Mouse (Mus musculus): ENCODE measurements around the gene Rbpj. TPM values are rescaled to one million over a fixed set of nuclear protein-coding genes. Genes with fewer than 3 reads are reported as not detected.

Gene Rbpj
- polyA plus RNA-seq, 1 experiment from 2014 or later, result 49.8 TPM

GRCm38 (mm10) chr5:53551394-53551793, 85.4 kb downstream of the Rbpj start:
- Histone ChIP-seq H3K4me1 (ENCODE audit: insufficient read depth) (peaks cover 6% of the 10 kb centered on the region; the same call in 1 of the 2 replicates), H3K9me3 (ENCODE audit: low read depth, low read length) (no peaks in the 10 kb centered on the region), H3K27me3 (ENCODE audit: insufficient read depth, low read length) (no peaks in the 10 kb centered on the region), H3K9ac (no peak overlapping the region), H3K36me3 (ENCODE audit: insufficient read depth) (no peaks in the 10 kb centered on the region), H3K27ac (ENCODE audit: low read depth) (no peak overlapping the region), H3K4me3 (ENCODE audit: low read depth, low read length) (no peak overlapping the region), H3K4me2 (no peak overlapping the region)
- TF ChIP-seq CTCF (IDR thresholded peaks at IDR 0.05; ENCODE audit: low read depth), result no peak
- no peak for ATAC-seq (ENCODE audit: insufficient read depth)
- 77% methylated on average over 6 of the region's 6 CpGs for WGBS
- no peak for DNase-seq

- Histone ChIP-seq H3K4me2 (no peak overlapping the region), H3K27ac (ENCODE audit: low read depth) (no peak overlapping the region), H3K4me1 (ENCODE audit: insufficient read depth) (peaks cover 5% of the 10 kb centered on the region; the same call in 1 of the 2 replicates), H3K36me3 (ENCODE audit: insufficient read depth) (no peaks in the 10 kb centered on the region), H3K27me3 (ENCODE audit: insufficient read depth, low read length) (no peaks in the 10 kb centered on the region), H3K4me3 (ENCODE audit: low read depth, low read length) (no peak overlapping the region), H3K9ac (no peak overlapping the region), H3K9me3 (ENCODE audit: low read depth, low read length) (no peaks in the 10 kb centered on the region)
- 80% methylated on average over 4 of the region's 4 CpGs for WGBS
- no peak for ATAC-seq (ENCODE audit: insufficient read depth)
- DNase-seq, result no peak
- TF ChIP-seq CTCF (IDR thresholded peaks at IDR 0.05; ENCODE audit: low read depth), result no peak
These were observed 86.0 kb downstream of the Rbpj start for GRCm38 (mm10) chr5:53551910-53552309.

- H3K9me3 ChIP-seq (ENCODE audit: low read depth, low read length), result no peaks in the 10 kb centered on the region
- H3K9ac ChIP-seq, result no peak overlapping the region
- no peak for DNase-seq
- H3K4me2 ChIP-seq, result no peak overlapping the region
- TF ChIP-seq CTCF (IDR thresholded peaks at IDR 0.05; ENCODE audit: low read depth), result no peak
- no peaks in the 10 kb centered on the region for H3K27me3 ChIP-seq (ENCODE audit: insufficient read depth, low read length)
- 90% methylated on average over 1 of the region's 1 CpGs for WGBS
- no peaks in the 10 kb centered on the region for H3K4me1 ChIP-seq (ENCODE audit: insufficient read depth)
- ATAC-seq (ENCODE audit: insufficient read depth), result no peak
- H3K4me3 ChIP-seq (ENCODE audit: low read depth, low read length), result no peak overlapping the region
- no peaks in the 10 kb centered on the region for H3K36me3 ChIP-seq (ENCODE audit: insufficient read depth)
- H3K27ac ChIP-seq (ENCODE audit: low read depth), result no peak overlapping the region
These were observed 87.3 kb downstream of the Rbpj start for GRCm38 (mm10) chr5:53553281-53553680.

- WGBS, result 94% methylated on average over 8 of the region's 8 CpGs
- TF ChIP-seq CTCF (IDR thresholded peaks at IDR 0.05; ENCODE audit: low read depth), result no peak
These were observed 88.2 kb downstream of the Rbpj start for GRCm38 (mm10) chr5:53554180-53554579.

GRCm38 (mm10) chr5:53554926-53555325, 89.0 kb downstream of the Rbpj start:
- no peak overlapping the region for H3K9ac ChIP-seq

More at GRCm38 (mm10) chr5:53554180-53554579, 88.2 kb downstream of the Rbpj start:
- Histone ChIP-seq H3K9ac (no peak overlapping the region), H3K4me2 (no peak overlapping the region), H3K36me3 (ENCODE audit: insufficient read depth) (no peaks in the 10 kb centered on the region), H3K4me3 (ENCODE audit: low read depth, low read length) (no peak overlapping the region), H3K27me3 (ENCODE audit: insufficient read depth, low read length) (no peaks in the 10 kb centered on the region), H3K27ac (ENCODE audit: low read depth) (no peak overlapping the region), H3K4me1 (ENCODE audit: insufficient read depth) (no peaks in the 10 kb centered on the region), H3K9me3 (ENCODE audit: low read depth, low read length) (no peaks in the 10 kb centered on the region)
- no peak for ATAC-seq (ENCODE audit: insufficient read depth)
- no peak for DNase-seq

GRCm38 (mm10) chr5:53555474-53555873, 89.5 kb downstream of the Rbpj start:
- H3K9me3 ChIP-seq (ENCODE audit: low read depth, low read length), result no peaks in the 10 kb centered on the region
- H3K4me1 ChIP-seq (ENCODE audit: insufficient read depth), result no peaks in the 10 kb centered on the region
- ATAC-seq (ENCODE audit: insufficient read depth) (no peak), DNase-seq (no peak)
- no peaks in the 10 kb centered on the region for H3K36me3 ChIP-seq (ENCODE audit: insufficient read depth)
- no peak overlapping the region for H3K4me2 ChIP-seq
- no peak overlapping the region for H3K4me3 ChIP-seq (ENCODE audit: low read depth, low read length)
- H3K27me3 ChIP-seq (ENCODE audit: insufficient read depth, low read length), result no peaks in the 10 kb centered on the region
- TF ChIP-seq CTCF (IDR thresholded peaks at IDR 0.05; ENCODE audit: low read depth), result no peak
- no peak overlapping the region for H3K9ac ChIP-seq
- H3K27ac ChIP-seq (ENCODE audit: low read depth), result no peak overlapping the region
- WGBS, result 91% methylated on average over 8 of the region's 8 CpGs

More at GRCm38 (mm10) chr5:53554926-53555325, 89.0 kb downstream of the Rbpj start:
- no peak overlapping the region for H3K27ac ChIP-seq (ENCODE audit: low read depth)
- H3K36me3 ChIP-seq (ENCODE audit: insufficient read depth), result no peaks in the 10 kb centered on the region
- no peaks in the 10 kb centered on the region for H3K27me3 ChIP-seq (ENCODE audit: insufficient read depth, low read length)
- no peak for TF ChIP-seq CTCF (IDR thresholded peaks at IDR 0.05; ENCODE audit: low read depth)
- no peaks in the 10 kb centered on the region for H3K4me1 ChIP-seq (ENCODE audit: insufficient read depth)
- DNase-seq (no peak), ATAC-seq (ENCODE audit: insufficient read depth) (no peak)
- no peaks in the 10 kb centered on the region for H3K9me3 ChIP-seq (ENCODE audit: low read depth, low read length)
- 83% methylated on average over 4 of the region's 4 CpGs for WGBS
- H3K4me2 ChIP-seq, result no peak overlapping the region
- H3K4me3 ChIP-seq (ENCODE audit: low read depth, low read length), result no peak overlapping the region

GRCm38 (mm10) chr5:53555929-53556328, 90.0 kb downstream of the Rbpj start:
- no peak for DNase-seq
- no peak for TF ChIP-seq CTCF (IDR thresholded peaks at IDR 0.05; ENCODE audit: low read depth)
- Histone ChIP-seq H3K4me3 (ENCODE audit: low read depth, low read length) (no peak overlapping the region), H3K27ac (ENCODE audit: low read depth) (no peak overlapping the region), H3K9ac (no peak overlapping the region), H3K4me1 (ENCODE audit: insufficient read depth) (no peaks in the 10 kb centered on the region), H3K9me3 (ENCODE audit: low read depth, low read length) (no peaks in the 10 kb centered on the region), H3K36me3 (ENCODE audit: insufficient read depth) (no peaks in the 10 kb centered on the region), H3K4me2 (no peak overlapping the region), H3K27me3 (ENCODE audit: insufficient read depth, low read length) (no peaks in the 10 kb centered on the region)
- WGBS, result 91% methylated on average over 5 of the region's 5 CpGs
- ATAC-seq (ENCODE audit: insufficient read depth), result no peak

Measured in lung, embryonic 14.5 days (tissue).